Mouse (Mus musculus) retina, embryonic 14.5 days (tissue): ENCODE measurements around the gene Efcab8.
A peak's percentile ranks its signal among the peaks of the same experiment; 100 is the strongest.
"Not testable (repeated sequence)": the region's sequence is repeated elsewhere in the genome, so short reads cannot be mapped to it uniquely, and the experiment has no call there.

Source experiments
- DNase-seq: peaks from one replicate; pipeline ENCODE4 v3.0.0-alpha.2; 2015; ENCODE audit warnings: low spot score

Gene Efcab8

DNA sequence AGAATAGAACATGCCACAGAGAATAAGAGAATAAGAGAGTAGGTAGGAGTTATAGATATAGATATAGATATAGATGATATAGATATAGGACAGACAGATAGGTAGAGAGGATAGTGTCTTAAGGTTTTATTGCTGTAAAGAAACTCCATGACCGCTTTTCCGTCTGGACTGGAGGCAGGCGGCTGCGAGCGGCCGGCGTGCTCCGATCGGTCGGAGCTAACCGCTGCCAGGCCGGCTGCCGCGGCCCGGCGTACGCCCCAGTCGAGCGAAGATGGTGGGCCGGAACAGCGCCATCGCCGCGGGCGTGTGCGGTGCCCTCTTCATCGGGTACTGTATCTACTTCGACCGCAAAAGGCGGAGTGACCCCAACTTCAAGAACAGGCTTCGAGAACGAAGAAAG, 46.2 kb downstream of the Efcab8 start:
- not testable (repeated sequence) for DNase-seq

DNA sequence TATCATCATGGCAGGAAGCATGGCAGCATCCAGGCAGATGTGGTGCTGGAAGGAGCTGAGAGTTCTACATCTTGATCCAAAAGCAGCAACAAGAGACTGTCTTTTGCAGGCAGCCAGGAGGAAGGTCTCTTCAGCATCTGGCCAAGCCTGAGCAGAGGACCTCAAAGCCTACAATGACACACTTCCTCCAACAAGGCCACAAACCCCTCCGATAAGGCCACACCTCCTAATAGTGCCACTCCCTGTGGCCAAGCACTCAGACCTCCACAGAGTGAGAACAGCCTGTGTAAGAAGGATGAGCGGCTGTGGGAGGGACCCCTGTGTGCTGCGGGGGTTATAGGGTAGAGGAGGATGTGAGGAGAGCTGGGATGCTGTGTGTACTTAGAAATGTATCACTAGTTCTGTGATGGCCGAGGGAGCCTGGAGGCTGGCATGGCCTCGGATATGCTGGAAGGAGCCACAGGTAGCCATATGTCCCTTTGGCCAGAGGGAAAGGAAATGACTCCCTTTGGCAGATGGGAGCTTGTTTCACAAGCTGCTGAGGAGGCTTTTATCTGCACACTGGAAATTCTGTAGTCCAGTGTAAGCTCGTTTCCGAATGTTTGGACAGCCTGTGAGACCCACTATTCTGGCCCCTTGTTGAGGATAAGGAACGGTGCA, 47.6 kb downstream of the Efcab8 start:
- no peak for DNase-seq

DNA sequence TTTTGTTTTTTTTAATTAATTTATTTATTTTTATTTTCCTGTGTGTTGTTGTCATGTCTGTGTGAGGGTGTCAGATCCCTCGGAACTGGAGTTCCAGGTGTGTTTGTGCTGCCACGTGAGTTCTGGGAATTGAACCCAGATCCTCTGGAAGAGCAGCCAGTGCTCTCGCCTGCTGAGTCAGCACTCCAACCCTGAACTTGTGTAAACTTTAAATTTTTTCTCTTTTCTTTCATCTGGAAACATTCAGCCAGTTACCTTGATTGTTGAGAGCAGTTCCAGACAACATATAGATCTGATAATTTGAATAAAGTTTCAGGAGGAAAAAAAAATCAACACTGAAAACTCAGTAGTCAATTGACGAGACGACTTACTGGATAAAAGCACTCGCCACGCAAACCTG, 49.0 kb downstream of the Efcab8 start:
- DNase-seq: no peak

DNA sequence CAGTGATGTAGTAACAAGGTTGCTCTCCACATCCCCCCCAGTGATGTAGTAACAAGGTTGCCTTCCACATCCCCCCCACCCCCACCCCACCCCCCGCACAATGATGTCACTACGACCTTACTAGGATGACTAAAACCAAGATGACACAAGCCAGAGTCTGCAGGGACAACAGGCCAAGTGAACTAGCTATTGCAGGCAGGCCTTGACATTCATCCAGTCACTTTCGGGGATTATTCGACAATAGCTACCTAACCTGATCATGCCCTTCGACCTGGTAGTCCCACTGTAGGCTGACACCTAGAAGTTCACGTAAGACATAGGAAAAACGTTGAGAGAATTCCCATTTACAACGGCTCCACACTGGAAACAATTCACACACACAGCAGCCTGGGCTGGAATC, 53.6 kb downstream of the Efcab8 start:
- no peak for DNase-seq

DNA sequence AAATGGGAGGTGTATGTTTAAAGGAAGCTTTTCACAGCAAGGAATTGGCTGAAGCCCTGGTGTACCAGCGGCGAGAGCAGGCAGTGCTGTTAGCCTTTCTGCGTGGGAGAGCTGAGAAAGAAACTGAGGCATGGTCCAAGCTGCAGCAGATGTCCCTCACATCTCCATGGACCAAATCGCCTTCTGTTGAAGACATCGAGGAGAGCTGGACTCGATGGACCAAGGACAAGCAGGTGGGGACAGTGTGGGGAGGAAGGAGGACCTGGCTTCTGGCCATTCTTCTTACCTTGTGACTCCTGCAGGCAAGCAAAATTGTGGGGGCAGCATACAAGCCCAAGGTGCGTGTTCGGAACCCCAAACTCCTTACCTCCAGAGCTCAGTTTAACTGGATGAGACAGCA, 63.1 kb downstream of the Efcab8 start:
- no peak for DNase-seq

DNA sequence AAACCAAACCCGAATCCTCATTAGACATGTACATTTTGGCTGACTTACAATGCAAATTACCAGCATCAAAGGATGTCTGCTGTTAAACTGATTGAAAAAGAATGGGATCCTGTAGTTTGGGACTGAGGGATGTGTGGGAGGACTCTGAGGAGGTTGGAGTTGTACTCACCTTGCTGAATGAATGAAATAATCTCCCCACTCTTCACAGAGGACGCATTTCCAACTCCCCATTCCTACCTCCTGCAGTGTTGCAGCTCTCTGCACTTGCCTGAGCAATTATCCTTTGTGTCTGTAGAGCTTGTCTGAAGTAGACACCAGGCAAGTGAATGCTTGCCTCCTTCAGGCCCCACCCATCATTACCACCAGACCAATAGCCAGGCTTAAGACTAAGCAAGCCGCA, 68.7 kb downstream of the Efcab8 start:
- DNase-seq: no peak

DNA sequence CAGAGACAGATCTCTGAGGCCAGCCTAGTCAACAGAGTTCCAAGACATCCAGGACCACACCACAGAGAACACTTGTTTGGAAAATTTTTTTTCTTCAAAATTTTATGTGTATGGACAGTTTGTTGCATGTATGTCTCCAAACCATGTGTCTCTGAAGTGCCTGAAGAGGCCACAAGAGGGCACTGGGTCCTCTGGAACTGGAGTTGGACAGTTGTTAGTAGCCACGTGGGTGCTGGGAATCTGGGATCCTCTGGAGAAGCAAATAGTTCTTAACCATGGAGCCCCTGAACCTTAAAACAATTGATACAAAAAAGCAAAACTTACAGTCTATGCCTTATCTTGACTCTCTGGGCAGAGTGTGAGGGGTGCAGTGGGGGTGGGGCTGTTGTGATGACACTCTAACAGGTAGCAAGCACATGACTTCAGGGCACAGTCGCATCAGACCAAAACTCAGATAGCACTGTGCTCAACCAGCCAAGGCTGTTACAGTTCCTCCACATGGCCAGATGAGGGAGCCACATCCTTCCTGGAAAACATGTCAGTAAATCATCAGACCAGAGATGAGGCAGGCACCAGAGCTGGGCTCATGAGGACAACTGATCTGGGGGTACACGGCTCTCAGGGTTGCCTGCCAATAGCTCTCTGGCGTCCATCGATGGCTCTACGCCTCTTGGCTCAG, 70.8 kb downstream of the Efcab8 start:
- DNase-seq: no peak

DNA sequence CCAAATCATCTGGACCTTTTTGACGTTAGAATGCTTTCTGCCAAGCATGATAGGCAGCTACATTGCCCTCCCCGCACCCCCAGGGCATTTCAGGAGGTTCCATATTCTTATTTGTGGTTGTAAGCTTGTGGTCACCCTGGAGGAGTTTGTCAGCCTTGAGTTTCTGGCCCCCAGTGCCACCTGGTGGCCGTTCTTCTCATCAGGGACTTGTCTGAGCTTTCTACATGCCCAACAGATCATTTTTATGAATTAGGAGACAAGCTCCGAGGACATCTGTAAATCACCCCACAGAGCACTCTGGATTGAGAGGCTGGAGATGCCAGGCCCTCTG, 71.3 kb downstream of the Efcab8 start:
- DNase-seq: peak; percentile 76

DNA sequence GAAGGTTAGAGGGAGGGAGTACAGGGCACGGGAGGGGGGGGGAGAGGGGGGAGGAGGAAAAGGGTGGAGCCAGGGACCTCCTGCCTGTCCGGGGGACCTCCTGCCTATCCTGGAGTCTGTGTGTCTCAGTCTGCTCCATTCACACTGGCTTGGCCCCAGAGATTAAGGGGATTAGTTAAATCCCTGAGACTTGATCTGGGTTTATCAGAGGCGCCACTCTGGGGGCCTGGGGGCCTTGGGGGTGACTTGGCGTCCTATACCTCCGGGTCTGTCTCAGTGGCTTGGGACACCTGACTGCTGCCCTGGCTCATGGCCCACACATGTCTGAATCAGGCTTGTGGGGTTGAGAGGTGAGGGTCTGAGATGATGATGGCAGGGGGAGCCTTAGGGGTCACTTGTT, 73.8 kb downstream of the Efcab8 start:
- peak; percentile 48 for DNase-seq

DNA sequence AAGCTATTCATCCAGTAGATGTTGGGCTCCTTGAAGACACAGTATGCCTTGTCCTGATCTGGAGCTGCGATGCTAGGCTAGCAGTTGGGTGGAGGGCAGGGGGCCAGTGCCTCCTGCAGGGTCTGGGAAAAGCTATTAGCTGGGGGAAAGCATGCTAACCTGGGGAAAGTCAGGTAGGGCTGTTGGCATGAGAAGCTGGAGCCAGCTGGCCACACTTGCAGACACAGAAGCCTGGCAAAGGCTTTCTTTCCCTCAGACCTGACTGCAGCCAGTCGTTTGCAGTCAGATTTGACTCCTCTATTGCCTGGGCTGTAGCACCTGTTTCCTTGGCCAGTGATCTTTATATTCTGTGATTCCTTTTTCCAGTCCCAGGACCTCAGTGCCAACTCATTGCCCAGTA, 79.8 kb downstream of the Efcab8 start:
- DNase-seq: no peak

DNA sequence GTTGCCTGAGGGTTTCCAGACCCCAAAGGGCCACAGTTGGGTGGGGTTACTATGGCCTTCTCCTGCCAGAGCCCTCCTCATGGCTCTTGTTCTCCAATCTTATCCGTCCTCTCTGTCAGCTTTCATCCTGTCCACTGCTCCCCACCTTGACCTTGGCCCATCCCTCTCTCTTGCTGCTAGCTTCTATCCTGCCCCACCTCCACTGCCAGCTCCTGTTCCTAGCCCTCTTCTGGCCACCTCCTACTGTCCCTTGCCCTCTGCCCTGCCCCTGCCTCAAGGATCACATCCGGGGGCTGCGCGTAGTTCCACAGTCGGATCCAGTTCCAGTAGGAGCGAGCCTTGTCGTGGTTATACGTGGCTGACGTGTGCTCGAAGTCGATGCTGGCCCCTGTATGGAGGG, 80.6 kb downstream of the Efcab8 start:
- no peak for DNase-seq

DNA sequence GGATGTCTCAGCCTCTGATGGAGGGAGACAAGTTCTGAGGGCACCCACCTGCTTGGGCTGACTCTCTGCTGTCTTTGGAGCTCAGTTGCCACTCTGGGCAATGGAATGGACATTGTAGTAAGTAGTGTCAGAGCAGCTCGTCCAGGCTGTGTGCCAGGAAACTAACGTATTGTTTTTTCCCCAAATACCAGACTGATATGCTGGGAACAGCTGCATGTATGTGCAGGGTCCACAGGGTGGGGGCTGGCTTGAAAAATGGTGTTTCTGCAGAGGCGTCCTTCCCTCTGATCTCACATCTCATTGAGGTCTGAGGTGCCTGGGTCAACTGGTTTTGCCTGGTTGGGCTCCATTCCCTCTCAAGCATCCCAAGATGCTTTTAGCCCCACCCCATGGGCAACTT, 81.0 kb downstream of the Efcab8 start:
- no peak for DNase-seq

DNA sequence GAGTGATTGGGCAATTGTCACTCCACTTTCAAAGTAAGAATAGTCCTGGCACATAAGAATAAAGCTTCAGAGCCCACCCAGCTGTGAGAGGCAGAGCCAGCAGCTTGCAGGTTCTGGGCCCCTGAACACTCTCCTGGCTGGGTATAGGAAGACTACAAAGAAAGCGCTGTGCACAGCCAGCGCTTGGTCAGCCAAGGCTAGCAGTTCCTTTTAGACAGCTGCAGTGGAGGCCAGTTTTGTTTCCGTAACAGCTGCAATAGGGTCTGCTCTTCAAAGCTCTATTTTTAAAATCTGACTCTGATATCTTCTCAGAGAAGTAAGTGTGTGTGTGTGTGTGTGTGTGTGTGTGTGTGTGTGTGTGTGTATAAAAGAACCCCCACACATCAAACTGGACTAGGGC, 82.2 kb downstream of the Efcab8 start:
- DNase-seq: no peak

DNA sequence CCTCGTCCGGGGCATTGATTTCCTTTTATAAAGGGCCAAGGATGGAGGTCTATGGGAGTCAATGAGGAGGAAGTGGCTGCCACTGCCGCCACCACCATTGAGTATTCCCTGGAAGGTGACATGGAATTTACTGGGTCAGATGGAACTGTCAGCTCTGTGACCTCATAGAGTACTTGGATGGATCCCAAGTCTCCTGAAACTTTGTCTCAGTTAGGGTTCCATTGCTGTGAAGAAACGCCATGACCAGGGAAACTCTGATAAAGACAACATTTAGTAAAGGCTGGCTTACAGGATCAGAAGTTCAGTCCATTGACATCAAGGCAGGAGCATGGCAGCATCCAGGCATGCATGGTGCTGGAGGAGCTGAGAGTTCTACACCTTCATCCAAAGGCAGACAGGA, 91.3 kb downstream of the Efcab8 start, which contains the start of gene Sun5:
Gene Sun5, minus strand, starts transcription at position 101 of the 400 bp plus-strand sequence.
- no peak for DNase-seq

DNA sequence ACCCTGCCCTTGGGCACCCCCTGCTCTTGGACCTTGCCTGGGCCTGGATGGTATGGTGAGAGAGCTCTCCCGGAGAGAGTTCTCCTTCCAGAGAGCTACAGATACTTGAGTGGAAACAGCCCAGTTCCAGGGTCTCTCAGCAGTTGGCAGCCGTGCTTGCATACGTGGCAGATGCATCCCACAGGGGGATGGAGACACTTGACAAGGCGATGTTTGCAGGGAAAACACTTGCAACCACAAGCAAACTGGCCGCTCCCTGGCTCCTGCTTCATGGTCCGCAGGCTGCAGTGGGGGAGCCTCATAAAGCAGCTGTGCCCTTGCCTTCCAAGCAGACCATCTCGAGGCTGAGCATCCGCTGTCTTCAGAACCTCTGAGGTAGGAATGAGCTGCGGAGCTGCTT, 95.0 kb downstream of the Efcab8 start, which contains the start of gene Bpifb2:
Gene Bpifb2, plus strand, starts transcription at position 301 of the 400 bp plus-strand sequence.
- no peak for DNase-seq
